Mouse (Mus musculus) heart, postnatal 14 days (tissue): ENCODE measurements around the gene Wasf1. TPM values are rescaled to one million over a fixed set of nuclear protein-coding genes. Genes with fewer than 3 reads are reported as not detected.
A peak's percentile ranks its signal among the peaks of the same experiment; 100 is the strongest.

Experiments used
- DNase-seq, 2 experiments: peaks; one replicate each; pipeline ENCODE4 v3.0.0; 2021 to 2022
- intact Hi-C: fragments of 180-260 bp; cut with DNase I; formaldehyde crosslinking; loops from one replicate; pipeline ENCODE4 v1.15.1; 2025
- total RNA-seq, 2 experiments: library from RNA; stranded (reverse); gene quantifications; 2 replicates each; pipeline ENCODE4 v1.2.3; 2021

The Wasf1 gene
- total RNA-seq, 2 experiments from 2014 or later, result 1.3 to 1.4 TPM

DNA sequence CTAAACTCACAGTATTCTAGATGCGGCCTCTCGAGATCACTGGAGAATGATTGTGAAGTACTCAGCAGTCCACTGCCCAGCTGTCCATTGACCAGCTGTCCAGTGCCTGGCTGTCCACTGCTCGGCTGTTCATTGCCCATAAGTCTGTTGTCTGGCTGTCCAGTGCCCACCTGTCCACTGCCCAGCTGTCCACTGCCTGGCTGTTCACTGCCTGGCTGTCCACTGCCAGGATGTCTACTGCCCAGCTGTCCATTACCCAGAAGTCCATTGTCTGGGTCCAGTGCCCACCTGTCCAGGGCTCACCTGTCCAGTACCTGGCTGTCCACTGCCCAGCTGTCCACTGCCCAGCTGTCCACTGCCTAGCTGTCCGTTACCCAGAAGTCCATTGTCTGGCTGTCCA, 78.7 kb downstream of the Wasf1 start:
- intact Hi-C loops, result no loop called here

DNA sequence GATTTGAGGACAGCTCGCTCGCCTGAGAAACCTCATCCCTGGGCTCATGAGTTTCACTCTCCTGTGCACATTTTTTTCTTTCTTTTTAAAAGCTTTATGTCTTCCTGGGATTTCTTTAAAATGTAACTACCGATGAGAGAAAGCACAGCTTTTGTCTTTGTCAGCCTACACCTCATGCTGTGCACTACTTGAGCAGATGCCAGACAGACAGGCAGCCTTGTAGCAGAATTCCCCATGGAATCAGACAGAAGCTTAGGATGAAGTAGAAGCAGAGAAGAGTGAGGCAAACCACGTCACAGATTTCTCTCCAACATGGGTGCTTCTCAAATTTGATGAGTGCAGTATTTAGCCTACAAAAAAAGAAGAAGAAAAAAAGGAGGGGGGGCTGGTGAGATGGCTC, 81.3 kb downstream of the Wasf1 start:
- intact Hi-C loops, result no loop called here
- DNase-seq, result no peak

More for the DNA sequence above, 78.7 kb downstream of the Wasf1 start:
- DNase-seq, result no peak

DNA sequence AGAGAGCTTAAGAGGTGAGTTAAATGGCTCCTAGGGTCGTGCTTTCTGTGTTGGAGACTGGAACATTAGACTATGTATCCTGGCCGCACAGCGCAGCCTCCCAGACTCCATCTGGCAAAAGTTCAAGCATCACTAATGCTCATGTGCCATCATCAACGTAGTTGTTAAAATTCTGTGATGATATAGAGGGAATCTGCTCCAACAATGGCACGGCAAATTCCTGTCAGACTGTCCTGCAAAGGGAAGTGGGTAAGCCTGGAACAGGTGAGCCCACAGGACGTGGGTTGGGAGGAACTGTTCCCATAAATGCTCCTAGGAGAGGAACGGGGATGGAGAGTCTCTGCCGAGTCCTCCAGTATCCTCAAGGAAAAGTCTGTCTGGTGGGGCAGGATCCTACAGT, 85.3 kb downstream of the Wasf1 start:
- intact Hi-C loops, result no loop called here
- DNase-seq, result no peak

DNA sequence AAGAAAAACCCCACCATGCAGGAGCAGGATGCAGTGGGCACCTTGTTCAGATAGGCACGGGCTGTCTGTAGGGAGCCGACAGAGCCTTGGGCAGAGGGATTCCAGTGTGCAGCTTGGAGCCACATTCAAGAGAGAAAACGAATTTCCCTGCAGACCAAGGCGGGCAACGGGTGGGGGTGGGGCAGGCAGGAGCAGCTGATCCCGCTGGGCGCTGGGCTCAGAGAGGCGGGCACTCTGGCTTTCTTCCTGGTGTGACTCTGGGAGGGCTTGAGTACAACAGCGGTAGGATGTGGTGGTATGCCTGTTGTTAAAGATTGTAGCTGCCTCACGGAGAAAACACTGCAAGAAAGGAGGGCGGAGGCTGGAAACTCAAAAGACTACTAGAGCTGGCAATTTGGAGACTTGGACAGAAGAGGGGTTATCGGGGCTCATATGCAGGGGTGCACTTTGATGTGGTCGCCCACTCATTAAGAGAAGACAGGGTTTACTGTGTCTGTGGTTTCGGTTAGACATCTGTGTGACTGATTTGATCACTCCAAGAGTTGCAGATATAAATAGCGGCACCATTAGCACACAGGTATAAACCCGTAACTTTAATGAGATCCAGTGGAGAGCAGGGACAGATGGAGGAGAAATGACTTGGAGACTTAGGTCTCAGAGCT, 86.2 kb downstream of the Wasf1 start:
- DNase-seq, result peak in 1 of 2 experiments; percentile 11
- intact Hi-C loops, result no loop called here

DNA sequence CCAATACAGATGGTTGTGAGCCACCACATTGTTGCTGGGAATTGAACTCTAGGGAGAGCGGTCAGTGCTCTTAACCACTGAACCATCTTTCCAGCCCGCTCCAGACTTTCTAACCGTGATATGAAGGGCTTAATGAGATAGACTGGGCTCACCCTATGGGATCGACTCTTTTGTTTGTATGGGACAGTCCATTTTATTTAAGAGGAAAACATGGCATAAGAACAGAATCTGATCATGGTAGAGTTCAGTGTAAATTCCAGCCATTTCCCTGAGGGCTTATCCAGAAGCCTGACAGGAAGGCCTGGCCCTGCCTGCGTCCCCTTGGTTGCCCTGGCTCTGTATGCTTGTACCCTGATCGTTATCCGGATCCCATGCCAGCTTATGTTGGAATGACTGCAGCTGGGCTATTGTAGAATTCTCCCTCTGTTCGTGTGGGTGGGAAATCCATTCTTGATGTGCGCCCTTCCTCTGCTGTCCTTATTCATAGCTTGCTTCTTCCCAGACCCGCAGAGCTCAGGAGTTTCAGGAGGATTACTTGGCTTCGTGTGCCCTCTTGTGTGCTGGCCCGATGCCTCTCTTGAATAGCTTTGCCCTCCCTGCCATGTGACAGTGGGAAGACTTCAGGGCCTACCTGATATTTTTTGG, 87.4 kb downstream of the Wasf1 start:
- intact Hi-C loops, result no loop called here
- peak in 1 of 2 experiments; percentile 7 for DNase-seq

- no peak for DNase-seq
- intact Hi-C loops, result no loop called here
These were observed 88.0 kb downstream of the Wasf1 start for GRCm38 (mm10) chr10:40971256-40971655.

DNA sequence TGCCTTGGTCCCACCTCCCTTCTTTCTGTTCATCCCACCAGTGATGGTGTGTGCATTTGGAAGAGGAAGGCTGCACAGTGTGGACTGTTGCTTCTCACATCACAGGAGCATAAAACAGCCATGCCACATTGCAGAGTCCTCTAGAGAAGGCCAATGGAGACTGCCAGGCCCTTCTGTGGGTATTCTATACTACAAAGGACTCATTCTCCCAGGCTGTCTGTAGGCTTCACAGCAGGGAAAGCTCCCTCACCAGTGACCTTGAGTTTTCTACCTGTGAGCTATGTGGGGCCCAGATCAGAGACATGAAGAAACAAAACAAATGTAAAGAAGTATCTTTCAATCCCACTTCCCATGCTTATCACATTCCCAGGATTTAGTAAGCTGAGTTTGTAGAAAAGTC, 100.5 kb downstream of the Wasf1 start:
- intact Hi-C loops, result no loop called here
- DNase-seq, result no peak

- intact Hi-C loops, result no loop called here
- no peak for DNase-seq
These were observed 101.3 kb downstream of the Wasf1 start for GRCm38 (mm10) chr10:40984600-40984999.

GRCm38 (mm10) chr10:40985350-40985749, 102.1 kb downstream of the Wasf1 start:
- DNase-seq, result peak; percentile 9 to 22
- intact Hi-C loops, result no loop called here

Other genes starting within 250 kb of the Wasf1 start
- gene Mettl24, start 200.2 kb upstream of the Wasf1 start, total RNA-seq, result 1 to 10 TPM; 1.4 to 1.5 TPM
- gene Cdc40, start 164 bp upstream of the Wasf1 start, total RNA-seq, result 10 to 100 TPM; 19.3 to 20.5 TPM
- gene Gpr6, start 188.8 kb downstream of the Wasf1 start, total RNA-seq, result not detected